Mouse (Mus musculus): Measurements from ENCODE around the gene Psapl1. TPM values are rescaled to one million over a fixed set of nuclear protein-coding genes. Genes with fewer than 3 reads are reported as not detected.

Gene Psapl1
- 0.11 and 0.16 TPM in 2 replicates for polyA plus RNA-seq (2014; fragmentation: Nextera tagmentation; extraction: Ambion mirVana)

- H3K4me3 ChIP-seq (ENCODE audit: low read depth, low read length), result no peak within 1 kb of the TSS
- no peaks in the 10 kb centered on the region for H3K4me1 ChIP-seq (replicated peaks; ENCODE audit: control insufficient read depth, insufficient read depth, low read length)
- H3K27me3 ChIP-seq (replicated peaks; ENCODE audit: control insufficient read depth, insufficient read depth, low read length), result no peaks in the 10 kb centered on the region
- H3K36me3 ChIP-seq (ENCODE audit: control insufficient read depth, insufficient read depth, low read length), result no peaks in the 10 kb centered on the region
- WGBS, result 87% methylated on average over 10 of the region's 10 CpGs
- no peak within 1 kb of the TSS for H3K9ac ChIP-seq (ENCODE audit: low read length)
- H3K27ac ChIP-seq (ENCODE audit: low read depth), result no peak within 1 kb of the TSS
- no peak within 1 kb of the TSS for H3K4me2 ChIP-seq (ENCODE audit: low read length)
- no peaks in the 10 kb centered on the region for H3K9me3 ChIP-seq (ENCODE audit: control insufficient read depth, low read length)
- DNase-seq (ENCODE audit: low spot score), result no peak
- no peak for ATAC-seq (replicated peaks; ENCODE audit: low FRiP score, low TSS enrichment, low read depth)
Measured at GRCm38 (mm10) chr5:36203916-36204315, at the start of gene Psapl1. Gene Psapl1 (plus strand): TSS chr5:36204021.

GRCm38 (mm10) chr5:36154879-36155485 is 48.8 kb upstream of the Psapl1 start:
- Histone ChIP-seq H3K9ac (ENCODE audit: low read length) (no peak overlapping the region), H3K4me2 (ENCODE audit: low read length) (no peak overlapping the region), H3K36me3 (ENCODE audit: control insufficient read depth, insufficient read depth, low read length) (no peaks in the 10 kb centered on the region), H3K27me3 (replicated peaks; ENCODE audit: control insufficient read depth, insufficient read depth, low read length) (no peaks in the 10 kb centered on the region), H3K4me1 (replicated peaks; ENCODE audit: control insufficient read depth, insufficient read depth, low read length) (peaks cover 7% of the 10 kb centered on the region; the same call in 1 of the 2 replicates), H3K9me3 (ENCODE audit: control insufficient read depth, low read length) (no peaks in the 10 kb centered on the region), H3K4me3 (ENCODE audit: low read depth, low read length) (no peak overlapping the region), H3K27ac (ENCODE audit: low read depth) (no peak overlapping the region)
- 54% methylated on average over 8 of the region's 8 CpGs for WGBS
- DNase-seq (ENCODE audit: low spot score), result no peak
- no peak for ATAC-seq (replicated peaks; ENCODE audit: low FRiP score, low TSS enrichment, low read depth)

GRCm38 (mm10) chr5:36165424-36166302 is 38.2 kb upstream of the Psapl1 start:
- no peaks in the 10 kb centered on the region for H3K36me3 ChIP-seq (ENCODE audit: control insufficient read depth, insufficient read depth, low read length)
- no peaks in the 10 kb centered on the region for H3K27me3 ChIP-seq (replicated peaks; ENCODE audit: control insufficient read depth, insufficient read depth, low read length)
- no peak for ATAC-seq (replicated peaks; ENCODE audit: low FRiP score, low TSS enrichment, low read depth)
- no peak overlapping the region for H3K27ac ChIP-seq (ENCODE audit: low read depth)
- no peak overlapping the region for H3K4me3 ChIP-seq (ENCODE audit: low read depth, low read length)
- no peaks in the 10 kb centered on the region for H3K4me1 ChIP-seq (replicated peaks; ENCODE audit: control insufficient read depth, insufficient read depth, low read length)
- DNase-seq (ENCODE audit: low spot score), result no peak
- 86% methylated on average over 21 of the region's 21 CpGs for WGBS
- H3K4me2 ChIP-seq (ENCODE audit: low read length), result no peak overlapping the region
- no peak overlapping the region for H3K9ac ChIP-seq (ENCODE audit: low read length)
- no peaks in the 10 kb centered on the region for H3K9me3 ChIP-seq (ENCODE audit: control insufficient read depth, low read length)

- Histone ChIP-seq H3K4me2 (ENCODE audit: low read length) (no peak overlapping the region), H3K36me3 (ENCODE audit: control insufficient read depth, insufficient read depth, low read length) (no peaks in the 10 kb centered on the region), H3K9ac (ENCODE audit: low read length) (no peak overlapping the region), H3K27me3 (replicated peaks; ENCODE audit: control insufficient read depth, insufficient read depth, low read length) (no peaks in the 10 kb centered on the region), H3K27ac (ENCODE audit: low read depth) (no peak overlapping the region), H3K4me1 (replicated peaks; ENCODE audit: control insufficient read depth, insufficient read depth, low read length) (no peaks in the 10 kb centered on the region), H3K4me3 (ENCODE audit: low read depth, low read length) (no peak overlapping the region), H3K9me3 (ENCODE audit: control insufficient read depth, low read length) (no peaks in the 10 kb centered on the region)
- ATAC-seq (replicated peaks; ENCODE audit: low FRiP score, low TSS enrichment, low read depth), result peak; percentile 62; the same call in 1 of the 2 replicates
- no peak for DNase-seq (ENCODE audit: low spot score)
- WGBS, result 78% methylated on average over 6 of the region's 6 CpGs
Measured at GRCm38 (mm10) chr5:36166346-36167013, 37.3 kb upstream of the Psapl1 start.

GRCm38 (mm10) chr5:36168963-36169650 is 34.7 kb upstream of the Psapl1 start:
- WGBS, result 77% methylated on average over 14 of the region's 14 CpGs
- no peak overlapping the region for H3K27ac ChIP-seq (ENCODE audit: low read depth)
- no peak for DNase-seq (ENCODE audit: low spot score)
- ATAC-seq (replicated peaks; ENCODE audit: low FRiP score, low TSS enrichment, low read depth), result no peak
- H3K4me1 ChIP-seq (replicated peaks; ENCODE audit: control insufficient read depth, insufficient read depth, low read length), result no peaks in the 10 kb centered on the region
- H3K4me3 ChIP-seq (ENCODE audit: low read depth, low read length), result no peak overlapping the region
- H3K9me3 ChIP-seq (ENCODE audit: control insufficient read depth, low read length), result no peaks in the 10 kb centered on the region
- H3K4me2 ChIP-seq (ENCODE audit: low read length), result no peak overlapping the region
- H3K27me3 ChIP-seq (replicated peaks; ENCODE audit: control insufficient read depth, insufficient read depth, low read length), result no peaks in the 10 kb centered on the region
- H3K36me3 ChIP-seq (ENCODE audit: control insufficient read depth, insufficient read depth, low read length), result no peaks in the 10 kb centered on the region
- H3K9ac ChIP-seq (ENCODE audit: low read length), result no peak overlapping the region

GRCm38 (mm10) chr5:36174569-36175115 is 29.2 kb upstream of the Psapl1 start:
- peak overlapping the region; percentile 14; the same call in 1 of the 2 replicates for H3K27ac ChIP-seq (ENCODE audit: low read depth)
- no peaks in the 10 kb centered on the region for H3K27me3 ChIP-seq (replicated peaks; ENCODE audit: control insufficient read depth, insufficient read depth, low read length)
- 47% methylated on average over 9 of the region's 9 CpGs for WGBS
- H3K9me3 ChIP-seq (ENCODE audit: control insufficient read depth, low read length), result no peaks in the 10 kb centered on the region
- peak; percentile 43; the same call in 1 of the 2 replicates for ATAC-seq (replicated peaks; ENCODE audit: low FRiP score, low TSS enrichment, low read depth)
- no peaks in the 10 kb centered on the region for H3K4me1 ChIP-seq (replicated peaks; ENCODE audit: control insufficient read depth, insufficient read depth, low read length)
- no peaks in the 10 kb centered on the region for H3K36me3 ChIP-seq (ENCODE audit: control insufficient read depth, insufficient read depth, low read length)
- H3K4me3 ChIP-seq (ENCODE audit: low read depth, low read length), result no peak overlapping the region
- DNase-seq (ENCODE audit: low spot score), result no peak
- no peak overlapping the region for H3K9ac ChIP-seq (ENCODE audit: low read length)
- H3K4me2 ChIP-seq (ENCODE audit: low read length), result no peak overlapping the region

GRCm38 (mm10) chr5:36176409-36176808 is 27.4 kb upstream of the Psapl1 start:
- Histone ChIP-seq H3K27ac (ENCODE audit: low read depth) (no peak overlapping the region), H3K27me3 (replicated peaks; ENCODE audit: control insufficient read depth, insufficient read depth, low read length) (no peaks in the 10 kb centered on the region), H3K36me3 (ENCODE audit: control insufficient read depth, insufficient read depth, low read length) (no peaks in the 10 kb centered on the region), H3K9ac (ENCODE audit: low read length) (no peak overlapping the region), H3K4me2 (ENCODE audit: low read length) (no peak overlapping the region), H3K9me3 (ENCODE audit: control insufficient read depth, low read length) (no peaks in the 10 kb centered on the region), H3K4me1 (replicated peaks; ENCODE audit: control insufficient read depth, insufficient read depth, low read length) (no peaks in the 10 kb centered on the region), H3K4me3 (ENCODE audit: low read depth, low read length) (no peak overlapping the region)
- 90% methylated on average over 11 of the region's 11 CpGs for WGBS
- DNase-seq (ENCODE audit: low spot score) (no peak), ATAC-seq (replicated peaks; ENCODE audit: low FRiP score, low TSS enrichment, low read depth) (no peak)

GRCm38 (mm10) chr5:36176873-36177272 is 26.9 kb upstream of the Psapl1 start:
- no peaks in the 10 kb centered on the region for H3K4me1 ChIP-seq (replicated peaks; ENCODE audit: control insufficient read depth, insufficient read depth, low read length)
- H3K36me3 ChIP-seq (ENCODE audit: control insufficient read depth, insufficient read depth, low read length), result no peaks in the 10 kb centered on the region
- ATAC-seq (replicated peaks; ENCODE audit: low FRiP score, low TSS enrichment, low read depth) (no peak), DNase-seq (ENCODE audit: low spot score) (no peak)
- H3K27ac ChIP-seq (ENCODE audit: low read depth), result no peak overlapping the region
- no peak overlapping the region for H3K9ac ChIP-seq (ENCODE audit: low read length)
- no peaks in the 10 kb centered on the region for H3K27me3 ChIP-seq (replicated peaks; ENCODE audit: control insufficient read depth, insufficient read depth, low read length)
- WGBS, result 90% methylated on average over 4 of the region's 4 CpGs
- H3K4me2 ChIP-seq (ENCODE audit: low read length), result no peak overlapping the region
- no peak overlapping the region for H3K4me3 ChIP-seq (ENCODE audit: low read depth, low read length)
- no peaks in the 10 kb centered on the region for H3K9me3 ChIP-seq (ENCODE audit: control insufficient read depth, low read length)
